Mouse (Mus musculus) WW6 (cell line): ENCODE data around the gene C1qtnf1.
"Not testable (repeated sequence)": the region's sequence is repeated elsewhere in the genome, so short reads cannot be mapped to it uniquely, and the experiment has no call there.

Experiments used
- DNase-seq: peaks from one replicate; pipeline ENCODE4 v3.0.0-alpha.2; 2013; ENCODE audit warnings: low read depth, low spot score

Gene C1qtnf1

GRCm38 (mm10) chr11:118427986-118428385 lies at the start of gene C1qtnf1:
TSS of gene C1qtnf1 (plus strand) at chr11:118428203.
- DNase-seq: no peak

GRCm38 (mm10) chr11:118378656-118379055 lies 49.3 kb upstream of the C1qtnf1 start:
- no peak for DNase-seq

- DNase-seq: peak; percentile 65
These were observed 48.6 kb upstream of the C1qtnf1 start for GRCm38 (mm10) chr11:118379251-118380009.

- not testable (repeated sequence) for DNase-seq
These were observed 40.2 kb upstream of the C1qtnf1 start for GRCm38 (mm10) chr11:118387816-118388215.

GRCm38 (mm10) chr11:118393991-118394390 lies 34.0 kb upstream of the C1qtnf1 start:
- DNase-seq: no peak

GRCm38 (mm10) chr11:118394538-118394937 lies 33.5 kb upstream of the C1qtnf1 start:
- DNase-seq: no peak

- DNase-seq: no peak
These were observed 30.0 kb upstream of the C1qtnf1 start for GRCm38 (mm10) chr11:118397806-118398530.

- no peak for DNase-seq
These were observed 28.0 kb upstream of the C1qtnf1 start for GRCm38 (mm10) chr11:118399891-118400565.

GRCm38 (mm10) chr11:118400566-118400936 lies 27.5 kb upstream of the C1qtnf1 start:
- no peak for DNase-seq

- no peak for DNase-seq
These were observed 26.8 kb upstream of the C1qtnf1 start for GRCm38 (mm10) chr11:118401195-118401594.

GRCm38 (mm10) chr11:118401760-118402280 lies 26.2 kb upstream of the C1qtnf1 start, which contains the start of gene Lgals3bp:
TSS of gene Lgals3bp (minus strand) at chr11:118402092.
- no peak for DNase-seq

GRCm38 (mm10) chr11:118403183-118403582 lies 24.8 kb upstream of the C1qtnf1 start:
- no peak for DNase-seq

GRCm38 (mm10) chr11:118403951-118404899 lies 23.8 kb upstream of the C1qtnf1 start:
- no peak for DNase-seq

GRCm38 (mm10) chr11:118405311-118405710 lies 22.7 kb upstream of the C1qtnf1 start:
- no peak for DNase-seq

- no peak for DNase-seq
These were observed 21.5 kb upstream of the C1qtnf1 start for GRCm38 (mm10) chr11:118406521-118406920.

GRCm38 (mm10) chr11:118407318-118407910 lies 20.6 kb upstream of the C1qtnf1 start:
- DNase-seq: no peak

- no peak for DNase-seq
These were observed 19.8 kb upstream of the C1qtnf1 start for GRCm38 (mm10) chr11:118408051-118408740.

- DNase-seq: no peak
These were observed 18.6 kb upstream of the C1qtnf1 start for GRCm38 (mm10) chr11:118409106-118410072.

GRCm38 (mm10) chr11:118410073-118410444 lies 17.9 kb upstream of the C1qtnf1 start:
- no peak for DNase-seq
